Mouse (Mus musculus) gastrocnemius, postnatal 4 days (tissue): ENCODE data around the gene Gtf2ird1. TPM values are rescaled to one million over a fixed set of nuclear protein-coding genes. Genes with fewer than 3 reads are reported as not detected.
"Not testable (repeated sequence)": the region's sequence is repeated elsewhere in the genome, so short reads cannot be mapped to it uniquely, and the experiment has no call there.

ENCODE experiments used
- DNase-seq, 2 experiments: peaks; one replicate each; pipeline ENCODE4 v3.0.0; 2021 to 2022; ENCODE audit warnings: low spot score in 2 of 2, mixed read lengths in 2 of 2
- long read RNA-seq, 2 experiments: library from polyadenylated mRNA; stranded (forward); transcript quantifications; one replicate each; pipeline ENCODE4 v2.0.0; 2021
- total RNA-seq, 2 experiments: library from RNA; stranded (reverse); gene quantifications; 2 replicates each; pipeline ENCODE4 v1.2.3; 2021

Gtf2ird1 gene
- 10 to 100 TPM; 50.0 to 57.8 TPM for total RNA-seq
- long read RNA-seq, experiment 1, transcript Gtf2ird1-209 (30 exons, 3,524 nt): major isoform, 15 of 81 reads
- long read RNA-seq, experiment 1, partial matches to known transcripts: 34 of 81 reads
- long read RNA-seq, experiment 1, other reads (novel, unspliced or antisense): 23 of 81 reads
- long read RNA-seq, experiment 2, transcript Gtf2ird1-209 (30 exons, 3,524 nt): major isoform, 17 of 89 reads
- long read RNA-seq, experiment 2, transcript Gtf2ird1-201 (31 exons, 3,572 nt): minor isoform, 6 of 89 reads
- long read RNA-seq, experiment 2, transcript Gtf2ird1-207 (29 exons, 3,299 nt): minor isoform, 5 of 89 reads
- long read RNA-seq, experiment 2, partial matches to known transcripts: 35 of 89 reads
- long read RNA-seq, experiment 2, other reads (novel, unspliced or antisense): 20 of 89 reads

- DNase-seq: peak; percentile 67 to 77
Measured at GRCm38 (mm10) chr5:134456503-134456962, at the start of gene Gtf2ird1. Gtf2ird1 (minus strand) TSS chr5:134456716.

- DNase-seq: no peak
Measured at GRCm38 (mm10) chr5:134505810-134506292, 49.3 kb upstream of the Gtf2ird1 start.

GRCm38 (mm10) chr5:134502591-134502990 is 46.1 kb upstream of the Gtf2ird1 start:
- no peak for DNase-seq

GRCm38 (mm10) chr5:134501453-134501852 is 44.9 kb upstream of the Gtf2ird1 start:
- no peak for DNase-seq

GRCm38 (mm10) chr5:134500681-134501080 is 44.2 kb upstream of the Gtf2ird1 start:
- no peak for DNase-seq

GRCm38 (mm10) chr5:134500062-134500461 is 43.5 kb upstream of the Gtf2ird1 start:
- DNase-seq: no peak

GRCm38 (mm10) chr5:134497026-134497425 is 40.5 kb upstream of the Gtf2ird1 start:
- DNase-seq: no peak

- DNase-seq: no peak
Measured at GRCm38 (mm10) chr5:134495796-134496195, 39.3 kb upstream of the Gtf2ird1 start.

- peak; percentile 88 to 91 for DNase-seq
Measured at GRCm38 (mm10) chr5:134494142-134494541, 37.6 kb upstream of the Gtf2ird1 start.

GRCm38 (mm10) chr5:134492956-134493355 is 36.4 kb upstream of the Gtf2ird1 start:
- no peak for DNase-seq

GRCm38 (mm10) chr5:134491712-134492417 is 35.3 kb upstream of the Gtf2ird1 start:
- DNase-seq: peak; percentile 78 to 83

GRCm38 (mm10) chr5:134491206-134491605 is 34.7 kb upstream of the Gtf2ird1 start:
- DNase-seq: no peak

- no peak for DNase-seq
Measured at GRCm38 (mm10) chr5:134490465-134490864, 33.9 kb upstream of the Gtf2ird1 start.

GRCm38 (mm10) chr5:134489583-134489982 is 33.1 kb upstream of the Gtf2ird1 start:
- DNase-seq: no peak

GRCm38 (mm10) chr5:134488596-134488995 is 32.1 kb upstream of the Gtf2ird1 start:
- DNase-seq: no peak

GRCm38 (mm10) chr5:134488042-134488441 is 31.5 kb upstream of the Gtf2ird1 start:
- DNase-seq: no peak

- peak in 1 of 2 experiments; percentile 65 for DNase-seq
Measured at GRCm38 (mm10) chr5:134485900-134486665, 29.6 kb upstream of the Gtf2ird1 start.

GRCm38 (mm10) chr5:134485183-134485730 is 28.7 kb upstream of the Gtf2ird1 start:
- no peak for DNase-seq

GRCm38 (mm10) chr5:134483291-134483690 is 26.8 kb upstream of the Gtf2ird1 start:
- no peak for DNase-seq

- DNase-seq: no peak
Measured at GRCm38 (mm10) chr5:134482331-134482730, 25.8 kb upstream of the Gtf2ird1 start.

GRCm38 (mm10) chr5:134478886-134479285 is 22.4 kb upstream of the Gtf2ird1 start:
- DNase-seq: not testable (repeated sequence)
